Mouse (Mus musculus) heart, adult 8-10 months (tissue): ENCODE data around the gene Hibadh. TPM values are rescaled to one million over a fixed set of nuclear protein-coding genes. Genes with fewer than 3 reads are reported as not detected.

Source experiments
- DNase-seq: peaks from one replicate; pipeline ENCODE4 v3.0.0; 2022; ENCODE audit warnings: low spot score
- total RNA-seq, 4 experiments: library from RNA; stranded (reverse); gene quantifications; 2 replicates each; pipeline ENCODE4 v1.2.4; 2022

The Hibadh gene
- total RNA-seq, 4 experiments from 2014 or later = 253 to 275 (median 269) TPM

- DNase-seq = no peak
These were observed 1.6 kb downstream of the Hibadh start for GRCm38 (mm10) chr6:52638471-52639185.

- DNase-seq = no peak
These were observed 2.9 kb downstream of the Hibadh start for GRCm38 (mm10) chr6:52637337-52637736.

- no peak for DNase-seq
These were observed 4.8 kb downstream of the Hibadh start for GRCm38 (mm10) chr6:52635395-52635794.

GRCm38 (mm10) chr6:52630625-52631024 is 9.6 kb downstream of the Hibadh start:
- DNase-seq = no peak

- no peak for DNase-seq
These were observed 11.0 kb downstream of the Hibadh start for GRCm38 (mm10) chr6:52629180-52629579.

- DNase-seq = no peak
These were observed 13.5 kb downstream of the Hibadh start for GRCm38 (mm10) chr6:52626735-52627134.

- DNase-seq = no peak
These were observed 16.4 kb downstream of the Hibadh start for GRCm38 (mm10) chr6:52623741-52624140.

GRCm38 (mm10) chr6:52621731-52622480 is 18.3 kb downstream of the Hibadh start:
- DNase-seq = peak; percentile 17

GRCm38 (mm10) chr6:52620090-52620489 is 20.1 kb downstream of the Hibadh start:
- DNase-seq = no peak

GRCm38 (mm10) chr6:52609626-52610352 is 30.4 kb downstream of the Hibadh start:
- peak; percentile 13 for DNase-seq

- no peak for DNase-seq
These were observed 32.1 kb downstream of the Hibadh start for GRCm38 (mm10) chr6:52608121-52608520.

- DNase-seq = no peak
These were observed 33.3 kb downstream of the Hibadh start for GRCm38 (mm10) chr6:52606746-52607347.

GRCm38 (mm10) chr6:52601706-52602642 is 38.2 kb downstream of the Hibadh start:
- no peak for DNase-seq

GRCm38 (mm10) chr6:52601117-52601516 is 39.1 kb downstream of the Hibadh start:
- DNase-seq = peak; percentile 26

GRCm38 (mm10) chr6:52594752-52595151 is 45.4 kb downstream of the Hibadh start:
- no peak for DNase-seq

- DNase-seq = no peak
These were observed 53.6 kb downstream of the Hibadh start for GRCm38 (mm10) chr6:52586564-52586963.

- DNase-seq = peak; percentile 17
These were observed 55.8 kb downstream of the Hibadh start for GRCm38 (mm10) chr6:52584383-52584782.

GRCm38 (mm10) chr6:52581081-52581480 is 59.1 kb downstream of the Hibadh start:
- DNase-seq = no peak

GRCm38 (mm10) chr6:52578322-52578721 is 61.9 kb downstream of the Hibadh start:
- DNase-seq = no peak

- peak; percentile 77 for DNase-seq
These were observed 62.9 kb downstream of the Hibadh start for GRCm38 (mm10) chr6:52577270-52577669.

GRCm38 (mm10) chr6:52568706-52569105 is 71.5 kb downstream of the Hibadh start:
- DNase-seq = no peak
